Mouse (Mus musculus): Measurements from ENCODE around the gene Sema6b. TPM values are rescaled to one million over a fixed set of nuclear protein-coding genes. Genes with fewer than 3 reads are reported as not detected.

The Sema6b gene
- polyA plus RNA-seq (2012; rRNA removed): 3.3 and 4.4 TPM in 2 replicates

DNA sequence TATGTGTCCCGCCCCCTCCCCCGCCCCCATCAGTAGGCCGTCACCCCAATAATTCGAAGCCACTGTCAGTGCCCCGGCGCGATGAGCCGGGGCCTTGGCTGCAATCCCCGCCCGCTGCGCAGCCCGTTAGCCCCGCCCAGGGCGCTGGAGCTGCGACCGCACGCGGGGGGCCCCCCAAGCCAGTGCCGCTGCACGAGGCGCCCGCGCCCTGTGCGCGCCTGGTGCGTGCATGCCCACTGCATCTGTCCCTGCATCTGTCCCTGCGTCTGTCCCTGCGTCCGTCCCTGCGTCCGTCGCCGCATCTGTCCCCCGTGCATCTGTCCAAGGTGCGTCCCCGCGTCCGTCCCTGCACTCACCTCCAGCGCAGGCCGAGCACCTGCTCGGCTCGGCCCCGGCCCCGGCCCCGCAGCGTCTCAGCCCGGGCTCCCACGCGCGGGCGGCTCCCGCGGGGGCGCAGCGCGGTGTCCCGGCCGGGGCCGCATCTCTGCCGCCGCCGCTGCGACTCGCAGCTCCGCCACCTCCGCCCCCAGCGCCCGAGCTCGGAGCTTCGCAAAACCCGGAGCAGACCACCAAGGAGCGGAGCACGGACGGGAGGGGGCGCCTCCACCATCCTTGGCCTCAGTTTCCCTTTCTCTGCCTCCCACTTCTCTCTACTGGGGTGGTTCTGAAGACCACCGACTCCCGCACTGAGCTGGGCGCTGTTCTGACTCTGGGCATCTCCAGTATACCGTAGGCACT lies at the start of gene Sema6b:
Gene Sema6b (minus strand): TSS at position 486 of the 738 bp plus-strand sequence.
- no peak for DNase-seq (ENCODE audit: low spot score)

GRCm38 (mm10) chr17:56185281-56186141 lies 45.4 kb upstream of the Sema6b start:
- DNase-seq (ENCODE audit: low spot score): no peak

- DNase-seq (ENCODE audit: low spot score): peak; percentile 87
Measured at GRCm38 (mm10) chr17:56183658-56184103, 43.5 kb upstream of the Sema6b start, which contains the start of gene Mydgf. TSS of gene Mydgf (minus strand) at chr17:56183920.

DNA sequence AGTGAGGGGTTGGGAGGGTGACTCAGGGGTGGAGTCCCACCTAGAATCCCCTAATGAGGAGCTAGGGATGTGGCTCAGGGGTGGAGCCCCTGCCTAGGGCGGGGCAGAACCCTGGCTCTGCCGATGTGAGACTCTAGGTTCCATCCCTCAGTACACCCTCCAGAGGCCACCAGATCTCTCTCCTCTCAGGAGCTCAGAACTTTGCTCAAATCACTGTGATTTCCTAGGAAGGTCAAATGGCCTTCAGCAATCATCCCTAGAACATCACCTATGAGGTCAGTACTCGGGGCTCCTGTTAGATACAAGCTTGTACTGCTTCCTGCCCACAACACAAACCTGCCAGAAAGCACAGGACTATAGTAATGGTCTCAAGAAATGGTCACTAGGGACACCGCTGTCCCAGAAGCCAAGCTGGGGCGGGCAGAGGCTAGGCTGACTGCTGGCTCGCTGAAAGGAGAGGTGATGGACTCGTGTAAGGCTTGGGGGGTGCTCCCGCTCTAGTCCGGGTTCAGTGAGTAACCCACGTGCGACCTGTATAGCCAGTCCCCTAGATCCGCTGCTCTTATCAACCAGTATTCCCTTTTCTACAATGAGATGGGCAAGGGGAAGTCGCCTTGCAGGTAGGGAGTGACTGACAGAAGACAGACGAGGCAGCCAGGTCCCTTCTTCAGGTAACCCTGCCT lies 43.0 kb upstream of the Sema6b start:
- DNase-seq (ENCODE audit: low spot score): no peak

- no peak for DNase-seq (ENCODE audit: low spot score)
Measured at GRCm38 (mm10) chr17:56175416-56175815, 35.3 kb upstream of the Sema6b start.

- DNase-seq (ENCODE audit: low spot score): no peak
Measured at GRCm38 (mm10) chr17:56173401-56174046, 33.4 kb upstream of the Sema6b start.

DNA sequence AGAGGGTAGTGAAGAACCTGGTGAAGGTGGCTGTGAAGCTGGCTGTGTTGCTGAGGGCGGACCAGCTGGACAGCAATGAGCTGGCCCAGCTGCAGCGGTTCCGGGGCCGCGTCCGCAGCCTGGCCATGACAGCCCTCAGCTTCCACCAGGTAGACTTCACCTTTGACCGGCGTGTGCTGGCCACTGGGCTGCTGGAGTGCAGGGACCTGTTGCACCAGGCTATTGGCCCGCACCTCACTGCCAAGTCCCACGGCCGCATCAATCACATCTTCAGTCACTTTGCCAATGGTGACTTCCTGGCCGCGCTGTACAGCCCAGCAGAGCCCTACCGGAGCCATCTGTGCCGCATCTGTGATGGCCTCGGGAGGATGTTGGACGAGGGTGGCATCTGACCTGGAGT lies 31.7 kb upstream of the Sema6b start:
- DNase-seq (ENCODE audit: low spot score): no peak

DNA sequence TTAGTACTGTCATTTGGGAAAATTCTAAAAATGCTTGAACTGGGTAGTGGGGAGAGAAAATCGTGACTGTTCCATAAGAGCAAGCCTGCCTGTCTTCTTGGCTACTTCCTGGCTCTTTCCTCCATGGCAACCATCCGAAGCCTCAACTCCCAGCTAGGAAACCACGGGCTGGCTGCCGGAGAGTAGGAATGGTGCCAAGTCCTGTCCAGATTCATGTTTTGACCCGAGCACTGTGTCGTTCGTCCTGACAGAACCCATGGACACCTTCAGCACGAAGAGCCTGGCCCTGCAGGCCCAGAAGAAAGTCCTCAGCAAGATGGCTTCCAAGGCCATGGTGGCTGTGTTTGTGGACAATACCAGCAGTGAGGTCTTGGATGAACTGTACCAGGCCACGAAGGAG lies 31.3 kb upstream of the Sema6b start:
- no peak for DNase-seq (ENCODE audit: low spot score)

DNA sequence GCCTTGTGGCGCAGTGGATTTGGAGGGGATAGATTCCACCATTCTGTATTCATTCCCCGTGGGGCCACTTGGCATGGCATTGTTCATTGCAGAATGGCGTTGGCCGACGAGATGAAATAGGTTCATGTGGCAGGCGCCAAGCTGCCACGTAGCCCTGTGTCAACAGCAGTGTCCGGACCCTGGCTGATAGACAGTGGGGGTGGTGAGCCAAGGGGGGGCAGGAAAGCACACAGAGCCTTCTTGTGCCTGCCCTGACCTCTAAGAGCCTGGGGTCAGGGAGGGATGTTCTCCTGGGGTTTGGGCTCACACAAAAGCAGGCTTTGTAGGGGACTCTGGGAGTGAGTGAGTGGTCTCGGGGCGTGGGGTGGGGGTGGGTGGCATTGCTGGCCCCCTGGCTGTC lies 30.5 kb upstream of the Sema6b start:
- DNase-seq (ENCODE audit: low spot score): no peak

DNA sequence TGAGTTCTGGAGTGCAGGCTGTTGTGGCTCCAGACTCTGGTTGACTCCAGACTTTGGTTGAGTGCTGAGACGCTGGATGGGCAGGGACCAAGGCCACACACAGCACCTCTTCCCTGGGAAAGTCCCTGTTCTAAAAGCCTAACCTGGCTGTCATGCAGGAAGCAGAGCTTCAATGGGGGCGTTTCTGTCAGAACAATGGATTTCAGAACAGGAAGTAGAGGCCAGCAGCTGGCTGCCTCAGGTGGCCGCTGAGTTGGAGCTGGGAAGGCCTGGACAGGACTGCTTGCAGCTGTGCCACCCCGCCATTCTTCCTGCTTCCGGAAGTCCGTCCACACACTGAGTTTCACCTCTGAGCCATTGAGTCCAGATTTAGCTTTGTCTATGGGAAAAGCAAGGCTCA lies 29.7 kb upstream of the Sema6b start:
- no peak for DNase-seq (ENCODE audit: low spot score)

DNA sequence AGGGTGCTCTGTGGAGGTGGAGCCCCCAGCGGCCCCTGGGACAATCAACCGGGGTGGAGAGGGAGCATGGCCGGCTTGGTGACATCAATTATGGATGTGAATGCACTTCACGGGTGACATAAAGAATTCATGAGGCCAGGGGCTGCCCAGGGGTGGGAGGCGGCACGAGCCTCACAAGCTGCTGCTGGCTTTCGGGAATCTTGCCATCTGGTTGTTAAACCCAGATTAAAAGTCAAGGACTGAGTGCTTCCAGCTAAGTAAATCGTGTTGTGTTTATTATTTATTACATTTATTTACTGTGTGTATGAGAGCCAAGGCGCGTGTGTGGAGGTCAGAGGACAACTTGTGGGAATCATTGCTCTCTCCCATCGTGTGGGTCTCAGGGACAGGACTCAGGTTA lies 25.5 kb upstream of the Sema6b start:
- DNase-seq (ENCODE audit: low spot score): no peak

DNA sequence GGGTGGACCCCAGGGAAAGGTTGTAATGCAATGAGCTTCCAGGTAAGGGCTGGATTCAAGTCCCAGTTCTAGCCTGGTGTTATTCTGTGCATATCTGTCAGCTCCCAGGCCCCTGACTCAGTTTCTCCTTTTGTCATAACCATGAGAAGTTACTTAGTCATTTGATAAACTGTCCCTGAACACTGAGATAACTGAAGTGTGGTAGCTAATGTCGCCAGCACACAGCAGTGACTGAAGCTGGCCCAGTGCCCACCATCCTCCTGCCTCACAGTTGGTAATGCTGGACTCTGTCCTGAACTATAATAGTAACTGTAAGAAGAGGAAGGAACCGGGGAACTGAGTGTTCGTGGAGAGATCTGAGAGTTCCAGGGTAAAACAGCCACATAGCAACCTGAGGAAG lies 24.4 kb upstream of the Sema6b start:
- DNase-seq (ENCODE audit: low spot score): no peak

DNA sequence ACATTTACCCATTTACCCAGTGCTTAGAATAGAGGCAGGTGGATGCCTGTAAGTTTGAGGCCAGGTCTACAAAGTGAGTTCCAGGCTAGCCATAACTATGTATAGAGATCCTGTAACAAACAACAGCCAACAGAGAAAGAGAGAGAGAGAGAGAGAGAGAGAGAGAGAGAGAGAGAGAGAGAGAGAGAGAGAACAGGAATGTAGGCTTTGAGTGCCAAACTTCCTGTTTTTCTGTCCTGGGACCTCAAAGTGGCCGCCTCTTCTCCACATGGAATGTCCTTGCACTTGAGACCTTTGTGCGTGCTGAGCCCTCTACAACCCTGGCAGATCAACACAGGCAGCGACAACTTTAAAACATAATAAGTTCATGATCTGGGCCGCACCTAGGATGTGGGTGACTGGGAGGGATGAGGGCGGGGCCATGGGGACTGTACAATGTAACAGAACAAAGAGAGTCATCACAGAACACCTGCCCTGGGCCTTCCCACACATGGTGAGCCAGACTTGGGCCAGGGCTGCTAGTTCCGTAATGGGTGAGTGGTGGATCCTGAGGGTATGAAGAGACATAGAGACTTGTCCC lies 23.5 kb upstream of the Sema6b start:
- no peak for DNase-seq (ENCODE audit: low spot score)

DNA sequence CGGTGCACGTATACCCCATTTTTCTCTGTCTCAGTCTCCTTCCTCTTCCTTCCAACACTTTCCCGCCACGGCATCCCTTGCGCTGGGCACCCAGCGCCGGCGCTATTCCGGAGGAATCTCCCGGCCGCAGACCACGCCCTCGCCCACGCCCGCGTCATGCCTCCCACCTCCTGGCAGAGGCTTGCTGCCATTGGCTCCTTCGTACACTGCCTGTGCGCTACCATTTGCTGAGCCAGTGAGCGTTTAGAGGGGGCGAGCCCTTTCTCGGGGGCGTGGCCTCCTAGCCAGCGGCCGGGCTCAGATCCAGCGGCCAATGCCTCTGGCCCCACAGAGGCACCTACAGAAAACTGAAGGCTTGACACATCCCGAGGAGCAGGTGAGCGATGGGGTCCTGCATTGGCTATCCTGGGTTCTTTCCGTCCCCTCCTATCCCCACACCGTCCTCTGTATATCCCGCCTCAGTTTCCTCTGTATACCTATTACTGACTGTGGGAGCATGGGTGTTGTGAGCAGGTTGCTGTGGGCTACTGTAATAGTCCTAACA lies 22.2 kb upstream of the Sema6b start, which contains the start of gene Tnfaip8l1:
Gene Tnfaip8l1 (plus strand): TSS at position 247 of the 544 bp plus-strand sequence.
- peak; percentile 74 for DNase-seq (ENCODE audit: low spot score)

DNA sequence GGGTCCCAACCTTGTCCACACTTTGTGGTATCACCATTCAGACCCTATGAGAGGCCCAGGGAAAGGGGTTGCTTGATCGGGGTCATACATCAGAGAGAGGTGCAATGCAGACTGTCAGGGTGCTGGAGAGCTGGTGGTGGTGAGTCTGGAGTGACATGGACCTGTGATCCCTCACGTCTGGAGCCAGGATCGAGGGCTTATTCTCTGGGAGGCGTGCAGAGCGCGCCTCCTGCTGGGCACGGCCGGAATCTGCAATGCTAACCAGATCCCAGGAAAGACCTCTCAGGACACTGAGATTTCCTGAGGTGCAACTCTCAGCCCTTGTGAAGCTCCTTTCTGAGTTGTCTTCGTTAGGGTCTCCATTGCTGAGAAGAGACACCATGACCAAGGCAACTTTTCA lies 19.6 kb upstream of the Sema6b start:
- DNase-seq (ENCODE audit: low spot score): no peak

DNA sequence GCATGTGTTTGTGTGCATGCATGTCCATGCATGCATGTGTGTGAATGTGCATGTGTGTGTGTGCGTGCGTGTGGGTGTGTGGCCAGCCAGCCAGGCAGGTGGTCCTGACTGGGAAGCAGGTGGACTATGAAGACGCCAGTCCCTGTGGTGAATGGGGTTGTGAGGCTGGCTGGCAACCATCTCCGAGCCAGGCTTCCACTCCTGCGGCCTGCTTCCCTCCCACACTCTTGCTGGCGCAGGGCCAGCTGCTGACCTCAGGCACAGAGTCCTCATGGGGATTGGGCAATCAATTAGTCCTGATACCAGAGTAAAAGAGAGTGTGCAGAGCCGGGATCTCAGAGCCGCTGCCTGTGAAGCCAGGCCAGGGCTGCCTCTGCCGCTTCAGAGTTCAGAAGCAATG lies 13.5 kb upstream of the Sema6b start:
- DNase-seq (ENCODE audit: low spot score): no peak

GRCm38 (mm10) chr17:56149897-56150296 lies 9.8 kb upstream of the Sema6b start:
- DNase-seq (ENCODE audit: low spot score): no peak

GRCm38 (mm10) chr17:56148790-56149618 lies 8.9 kb upstream of the Sema6b start:
- no peak for DNase-seq (ENCODE audit: low spot score)

DNA sequence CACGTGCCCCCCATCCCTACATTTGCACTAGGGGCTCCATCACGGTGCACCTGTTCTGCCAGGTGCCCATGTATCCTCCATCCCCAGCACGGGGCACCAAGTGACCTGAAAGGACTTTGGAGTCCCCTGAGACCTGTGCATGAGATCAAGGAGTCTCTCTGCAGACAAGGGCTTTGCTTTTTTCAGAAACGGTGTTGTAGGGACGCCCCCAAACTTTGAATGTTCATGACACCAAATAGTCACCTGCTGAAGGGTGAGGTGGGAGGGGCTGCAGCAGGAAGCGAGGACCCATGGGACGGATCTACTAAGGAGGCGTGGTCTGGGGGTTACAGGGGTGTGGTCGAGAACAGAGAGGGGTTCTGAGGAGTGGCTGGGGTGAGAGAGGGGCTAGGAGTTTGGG lies 8.1 kb upstream of the Sema6b start:
- no peak for DNase-seq (ENCODE audit: low spot score)

GRCm38 (mm10) chr17:56147420-56147819 lies 7.3 kb upstream of the Sema6b start:
- no peak for DNase-seq (ENCODE audit: low spot score)

Data from urinary bladder, adult 2 months (tissue).